Mouse (Mus musculus): ENCODE data around the gene Ppp1r32.

Ppp1r32 gene

GRCm38 (mm10) chr19:10482703-10483102 lies at the start of gene Ppp1r32:
Gene Ppp1r32 (minus strand): TSS chr19:10482928.
- no peak for DNase-seq

- peak in 1 of 2 experiments; percentile 16 for DNase-seq
Measured at GRCm38 (mm10) chr19:10530082-10530481, 47.4 kb upstream of the Ppp1r32 start.

GRCm38 (mm10) chr19:10525910-10526309 lies 43.2 kb upstream of the Ppp1r32 start, which contains the start of gene Sdhaf2:
Gene Sdhaf2 (minus strand): TSS chr19:10526142.
- DNase-seq: peak; percentile 21 to 34

DNA sequence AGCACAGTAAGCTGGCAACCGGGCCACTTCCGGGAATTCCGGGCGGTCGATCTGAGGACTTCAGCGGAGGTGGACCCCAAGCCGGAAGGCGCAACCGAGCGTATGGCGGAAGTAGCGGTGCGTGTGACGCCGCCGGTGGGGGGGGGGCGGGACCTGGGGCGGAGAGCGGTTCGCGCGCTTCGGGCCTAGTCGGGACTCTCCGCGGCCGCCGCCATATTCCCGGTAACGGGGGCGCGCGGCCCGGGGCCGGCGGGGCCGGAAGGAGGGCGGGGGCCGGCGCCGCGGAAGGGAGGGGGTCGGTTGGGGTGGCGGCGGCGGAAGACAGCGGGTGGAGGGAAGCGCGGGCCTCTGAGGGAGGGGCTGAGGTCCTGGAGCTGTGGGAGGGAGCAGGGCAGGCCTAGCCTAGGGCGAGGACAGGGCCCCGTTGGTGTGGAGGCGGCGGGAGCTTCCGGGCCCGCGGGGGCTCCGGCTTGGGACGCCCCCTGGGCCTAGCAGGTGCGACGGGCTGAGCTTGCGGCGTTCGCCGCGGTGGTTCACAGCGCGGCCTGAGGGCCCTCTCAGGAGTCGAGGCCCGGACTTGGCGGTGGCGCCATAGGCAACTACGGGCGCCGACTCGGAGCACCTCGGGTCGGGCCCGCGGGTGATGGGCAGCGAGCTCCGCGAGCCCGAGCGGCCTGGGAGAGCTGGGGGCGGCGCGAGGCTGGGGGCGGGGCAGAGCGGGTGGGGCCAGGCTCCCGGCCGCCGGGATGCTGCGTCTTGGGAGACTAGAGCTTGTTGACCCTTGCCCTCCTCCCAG lies 42.6 kb upstream of the Ppp1r32 start, which contains the start of gene Cpsf7:
Cpsf7 (plus strand) TSS at position 161 of the 796 bp plus-strand sequence.
- DNase-seq: peak; percentile 95

- DNase-seq: no peak
Measured at GRCm38 (mm10) chr19:10524784-10525105, 42.0 kb upstream of the Ppp1r32 start.

DNA sequence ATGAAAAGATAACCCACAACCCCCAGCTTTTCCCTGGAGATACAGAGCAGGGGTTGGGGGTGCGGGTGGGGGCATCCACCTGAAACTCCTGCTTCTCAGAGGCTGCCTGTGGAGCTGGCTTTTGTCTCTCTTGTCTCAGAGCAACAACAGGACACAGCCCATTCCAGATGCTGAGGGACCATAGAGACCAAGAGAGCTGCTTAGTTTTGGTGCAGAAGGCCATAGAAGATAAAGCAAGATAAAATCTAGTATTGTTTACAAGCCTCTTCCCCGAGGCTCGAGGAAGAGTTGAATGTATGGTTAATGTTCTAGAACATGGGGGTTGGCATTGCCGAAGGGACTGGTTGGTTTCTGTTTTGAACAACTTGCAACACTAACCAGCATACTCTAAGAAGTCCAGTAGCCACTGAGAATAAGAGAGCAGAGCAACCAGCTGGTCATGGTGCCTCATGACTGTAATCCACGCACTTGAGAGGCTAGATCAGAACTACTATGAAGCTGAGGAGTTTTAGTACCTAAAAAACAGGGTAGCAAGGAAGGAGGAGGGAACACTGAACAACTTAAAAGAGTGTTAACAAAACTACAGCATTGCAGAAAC lies 40.9 kb upstream of the Ppp1r32 start:
- no peak for DNase-seq

GRCm38 (mm10) chr19:10521926-10522325 lies 39.2 kb upstream of the Ppp1r32 start:
- DNase-seq: no peak

- DNase-seq: peak; percentile 10 to 18
Measured at GRCm38 (mm10) chr19:10520355-10520754, 37.6 kb upstream of the Ppp1r32 start.

DNA sequence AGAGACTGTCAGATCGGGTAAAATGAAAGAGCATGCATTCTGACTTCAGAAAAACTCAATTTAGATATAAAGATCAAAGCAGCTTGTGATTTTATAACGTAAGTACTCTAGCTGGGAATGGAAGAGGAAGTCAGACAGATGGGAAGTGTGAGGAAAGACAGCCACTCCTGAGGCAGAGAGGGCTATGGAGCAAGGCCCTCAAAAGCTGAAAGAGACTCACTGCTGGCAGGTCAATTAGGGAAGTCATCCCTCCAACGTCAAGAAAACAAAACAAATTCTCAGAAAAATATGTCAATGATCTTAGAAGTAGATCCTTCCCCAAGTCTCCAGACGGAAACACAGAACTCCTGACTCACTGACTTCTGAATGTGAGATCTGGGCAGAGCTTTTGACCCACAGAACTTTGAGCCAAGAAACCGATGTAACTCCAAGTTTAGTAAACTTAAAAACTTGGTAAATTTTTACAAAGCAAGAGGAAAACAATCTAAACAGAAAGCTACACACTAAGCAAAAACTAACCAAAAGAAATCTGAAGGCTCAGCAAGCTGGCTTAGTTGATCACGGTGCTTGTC lies 28.1 kb upstream of the Ppp1r32 start:
- DNase-seq: peak; percentile 14 to 24

GRCm38 (mm10) chr19:10502571-10502970 lies 19.8 kb upstream of the Ppp1r32 start:
- DNase-seq: peak; percentile 16 to 49

DNA sequence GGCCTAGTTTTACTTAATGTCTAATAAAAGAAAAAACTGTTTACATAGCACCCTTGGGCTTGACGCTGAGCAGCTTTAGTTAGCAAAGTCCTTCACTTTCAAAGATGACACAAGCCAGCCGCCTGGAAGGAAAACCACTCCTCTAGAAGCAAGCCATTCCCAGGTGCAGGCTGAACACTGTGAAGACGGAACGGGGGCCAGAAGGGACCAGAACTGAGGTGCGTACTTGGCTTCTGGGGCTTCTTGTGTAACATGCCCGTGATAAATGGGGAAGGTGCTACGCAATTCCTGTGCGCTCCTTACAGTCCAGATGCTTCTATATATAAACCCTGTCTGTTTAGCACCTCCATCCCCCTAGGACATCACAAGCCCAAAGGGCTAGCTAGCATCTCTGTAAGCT lies 17.9 kb upstream of the Ppp1r32 start:
- DNase-seq: no peak

DNA sequence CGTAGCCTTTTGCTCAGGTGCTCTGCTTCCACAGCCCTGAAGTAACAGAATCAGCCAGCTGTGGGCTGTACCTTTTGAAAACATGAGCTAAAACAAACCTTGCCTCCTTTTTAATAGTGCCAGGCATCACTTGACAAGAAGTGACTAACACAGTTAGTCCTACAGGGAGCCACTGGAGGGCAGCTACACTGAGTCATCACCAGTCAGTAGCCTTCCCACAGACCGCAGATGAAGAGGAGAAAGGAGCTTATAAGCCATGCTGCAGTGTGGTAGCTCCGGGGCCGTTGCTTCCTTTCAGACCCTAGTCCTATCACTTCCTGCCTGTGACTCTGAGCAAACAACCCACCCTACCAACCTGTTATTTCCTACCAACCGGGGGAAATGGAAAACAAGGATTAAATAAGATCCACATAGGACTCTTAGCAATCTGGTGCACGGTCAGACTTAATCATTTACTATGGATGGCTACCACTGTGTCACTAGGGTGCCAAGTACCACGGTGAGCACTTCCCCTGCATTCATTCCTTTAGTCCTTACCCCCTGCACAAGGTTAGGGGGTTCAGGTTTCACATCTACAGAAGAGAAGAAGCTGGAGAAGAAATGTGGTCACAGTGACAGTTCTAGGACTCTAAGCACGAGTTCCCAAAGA lies 14.9 kb upstream of the Ppp1r32 start:
- DNase-seq: no peak

- no peak for DNase-seq
Measured at GRCm38 (mm10) chr19:10496976-10497375, 14.2 kb upstream of the Ppp1r32 start.

GRCm38 (mm10) chr19:10495670-10496069 lies 12.9 kb upstream of the Ppp1r32 start:
- no peak for DNase-seq

- DNase-seq: peak; percentile 61 to 67
Measured at GRCm38 (mm10) chr19:10486264-10486738, 3.6 kb upstream of the Ppp1r32 start.

- no peak for DNase-seq
Measured at GRCm38 (mm10) chr19:10479541-10479940, 3.2 kb downstream of the Ppp1r32 start.

DNA sequence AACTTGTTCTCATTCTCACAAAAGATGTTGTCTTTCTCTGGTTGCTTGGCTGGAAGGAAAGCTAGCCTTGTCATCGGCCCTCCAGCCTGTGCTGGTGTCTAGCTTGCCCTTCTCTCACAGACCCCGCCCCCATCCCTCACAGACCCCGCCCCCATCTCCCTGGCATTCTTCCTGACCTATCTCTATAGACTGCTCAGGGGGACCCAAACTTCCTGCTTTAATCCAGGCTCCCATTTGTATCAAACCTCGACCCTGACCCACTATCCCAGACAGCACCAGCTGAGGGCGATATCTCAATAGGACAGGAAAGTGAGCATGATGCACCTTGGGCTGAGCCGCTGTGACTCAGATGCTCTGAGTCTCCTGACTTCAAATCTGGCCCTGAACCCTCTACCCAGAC lies 8.9 kb downstream of the Ppp1r32 start:
- DNase-seq: no peak

GRCm38 (mm10) chr19:10472958-10473357 lies 9.8 kb downstream of the Ppp1r32 start:
- DNase-seq: no peak

DNA sequence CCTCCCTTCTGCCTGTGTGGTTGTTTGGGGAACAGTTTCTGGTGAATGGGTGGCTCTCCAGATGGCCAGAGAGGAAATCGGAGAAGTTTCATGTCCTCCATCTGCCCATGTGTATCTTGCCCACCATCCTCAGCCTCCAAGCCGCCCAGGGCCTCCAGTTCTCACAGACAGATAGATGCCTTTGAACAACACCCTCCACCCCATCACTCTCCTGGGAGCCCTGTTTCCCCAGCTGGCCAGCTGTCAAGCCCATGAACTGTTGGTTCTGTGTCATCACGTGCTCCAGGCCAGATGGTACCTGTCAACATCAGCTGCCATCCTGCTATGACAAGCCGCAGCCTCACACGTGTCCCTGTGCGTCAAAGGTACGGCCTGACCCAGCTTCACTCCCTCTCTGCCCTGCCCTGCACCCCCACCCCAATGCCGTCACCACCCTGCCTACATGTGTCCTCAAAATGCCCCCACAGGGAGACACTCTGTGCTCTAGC lies 13.5 kb downstream of the Ppp1r32 start:
- DNase-seq: no peak

GRCm38 (mm10) chr19:10464427-10464826 lies 18.3 kb downstream of the Ppp1r32 start:
- DNase-seq: no peak

DNA sequence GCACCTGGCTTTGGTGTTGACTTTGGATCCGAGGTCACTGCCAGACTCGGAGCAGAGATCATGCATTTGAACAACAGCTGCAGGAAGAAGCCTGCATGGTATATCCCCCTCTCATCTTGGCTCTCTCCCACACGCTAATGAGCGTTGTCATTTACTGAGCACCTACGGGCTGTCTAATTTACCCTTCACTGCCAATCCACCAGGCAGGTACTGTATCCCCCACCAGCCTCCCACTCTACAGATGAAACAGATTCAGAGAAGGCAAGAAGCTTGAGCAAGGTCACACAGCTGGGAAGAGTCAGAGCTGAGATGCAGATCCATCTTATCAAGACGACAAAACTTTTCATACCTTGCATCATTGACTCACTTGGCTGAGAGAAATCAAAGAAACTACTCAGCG lies 21.1 kb downstream of the Ppp1r32 start:
- DNase-seq: no peak

GRCm38 (mm10) chr19:10459907-10460306 lies 22.8 kb downstream of the Ppp1r32 start:
- no peak for DNase-seq

DNA sequence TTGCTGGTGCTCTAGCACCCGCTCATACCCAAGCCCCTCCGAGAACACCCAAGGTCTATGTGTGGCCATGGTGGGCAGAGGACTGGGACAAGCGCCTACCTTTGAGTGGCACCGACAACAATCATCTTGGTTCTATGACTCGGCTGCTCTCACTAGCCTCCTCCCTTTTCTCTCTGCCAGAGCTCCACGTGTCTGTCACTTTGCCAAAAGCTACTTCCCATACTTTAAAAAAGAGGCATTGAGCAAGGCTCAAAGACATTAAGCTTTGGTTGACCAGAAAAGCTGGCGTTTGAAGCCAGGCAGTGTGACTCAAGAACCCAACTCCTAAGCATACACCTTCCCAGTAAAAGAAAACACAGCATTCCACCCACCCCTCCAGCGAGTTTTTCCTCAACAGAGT lies 24.6 kb downstream of the Ppp1r32 start:
- peak; percentile 48 to 62 for DNase-seq
